Mouse (Mus musculus) ovary, adult 2 months (tissue): ENCODE data around the gene Sptlc2. TPM values are rescaled to one million over a fixed set of nuclear protein-coding genes. Genes with fewer than 3 reads are reported as not detected.

Experiments
- polyA plus RNA-seq: library from polyadenylated mRNA; depleted of rRNA; stranded (reverse); fragments of >200 nt; gene quantifications from 2 replicates; pipeline ENCODE4 v1.2.3, GENCODE M21; 2012; rRNA removed

Sptlc2 gene
- 8.2 and 19.2 TPM in 2 replicates for polyA plus RNA-seq

DNA sequence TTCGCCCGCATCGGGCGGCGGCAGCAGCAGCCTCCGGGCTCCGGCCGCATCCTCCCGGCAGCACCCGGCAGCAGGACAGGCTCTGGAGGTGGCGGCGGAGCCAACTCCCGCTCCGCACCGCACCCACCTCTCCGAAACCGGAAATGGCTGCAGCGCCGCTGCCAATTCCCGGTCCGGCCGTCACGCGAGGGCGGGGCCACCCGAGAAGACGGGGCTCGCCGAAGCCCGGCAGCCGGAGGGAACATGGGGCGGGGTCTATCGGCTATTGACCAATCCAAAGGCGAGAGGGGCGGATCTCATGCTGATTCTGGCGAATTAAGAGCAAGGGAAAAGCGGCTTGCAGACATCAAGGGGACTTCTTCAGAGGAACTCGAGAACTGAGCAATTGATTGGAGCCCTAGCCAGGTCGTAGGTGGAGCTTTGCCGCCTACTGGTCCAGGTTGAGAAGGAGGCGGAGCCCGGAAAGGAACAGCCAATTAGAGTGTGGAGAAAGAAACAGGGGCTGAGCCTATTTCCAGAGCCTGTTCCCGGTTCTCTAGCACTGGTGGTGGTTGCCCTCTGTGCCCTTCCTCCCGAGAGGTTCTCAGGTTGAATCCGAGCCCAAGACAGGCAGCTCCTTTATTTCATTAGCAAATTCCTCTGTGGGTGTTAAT lies at the start of gene Sptlc2:
Gene Sptlc2, minus strand, starts transcription at position 234 of the 653 bp plus-strand sequence.

DNA sequence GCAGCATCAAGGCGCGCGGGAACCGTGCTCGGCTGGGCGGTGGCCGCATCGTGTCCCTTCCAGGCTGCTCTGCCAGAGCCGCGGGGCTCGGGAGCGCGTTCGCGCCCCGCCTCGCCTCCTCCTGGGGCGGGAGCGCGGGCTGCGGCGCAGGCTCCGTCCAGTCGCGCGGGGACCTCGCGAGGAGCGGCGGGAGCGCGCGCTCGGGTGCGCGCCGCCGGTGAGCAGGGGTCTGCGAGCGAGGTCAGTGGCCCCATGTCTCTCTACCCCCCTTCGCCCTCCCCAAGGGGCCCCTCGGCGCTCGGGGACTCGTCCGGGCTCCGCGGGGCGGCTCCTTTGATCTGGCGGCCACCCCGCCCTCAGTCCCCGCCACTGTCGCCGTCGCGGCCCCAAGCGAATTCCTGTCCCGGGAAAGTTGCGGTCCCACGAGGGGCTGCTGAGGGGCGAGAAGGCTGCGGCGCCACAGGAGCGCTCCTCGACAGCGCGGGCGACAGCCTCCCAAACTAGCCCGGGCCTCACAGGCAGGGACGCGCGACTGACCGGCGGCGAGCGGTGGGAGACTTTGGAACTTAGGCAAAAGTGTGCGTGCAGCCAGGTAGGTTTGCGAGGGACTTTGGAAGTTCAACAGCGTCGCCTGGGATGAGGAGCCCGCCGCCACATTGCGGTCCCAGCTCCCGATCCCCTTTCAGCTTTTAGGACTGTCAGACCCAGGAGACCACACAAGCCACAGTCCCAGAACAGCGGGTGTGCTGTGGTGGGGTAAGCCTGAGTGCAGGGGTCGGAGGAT lies 88.3 kb downstream of the Sptlc2 start, which contains the start of gene Ism2:
Gene Ism2, minus strand, starts transcription at position 49 of the 784 bp plus-strand sequence.

DNA sequence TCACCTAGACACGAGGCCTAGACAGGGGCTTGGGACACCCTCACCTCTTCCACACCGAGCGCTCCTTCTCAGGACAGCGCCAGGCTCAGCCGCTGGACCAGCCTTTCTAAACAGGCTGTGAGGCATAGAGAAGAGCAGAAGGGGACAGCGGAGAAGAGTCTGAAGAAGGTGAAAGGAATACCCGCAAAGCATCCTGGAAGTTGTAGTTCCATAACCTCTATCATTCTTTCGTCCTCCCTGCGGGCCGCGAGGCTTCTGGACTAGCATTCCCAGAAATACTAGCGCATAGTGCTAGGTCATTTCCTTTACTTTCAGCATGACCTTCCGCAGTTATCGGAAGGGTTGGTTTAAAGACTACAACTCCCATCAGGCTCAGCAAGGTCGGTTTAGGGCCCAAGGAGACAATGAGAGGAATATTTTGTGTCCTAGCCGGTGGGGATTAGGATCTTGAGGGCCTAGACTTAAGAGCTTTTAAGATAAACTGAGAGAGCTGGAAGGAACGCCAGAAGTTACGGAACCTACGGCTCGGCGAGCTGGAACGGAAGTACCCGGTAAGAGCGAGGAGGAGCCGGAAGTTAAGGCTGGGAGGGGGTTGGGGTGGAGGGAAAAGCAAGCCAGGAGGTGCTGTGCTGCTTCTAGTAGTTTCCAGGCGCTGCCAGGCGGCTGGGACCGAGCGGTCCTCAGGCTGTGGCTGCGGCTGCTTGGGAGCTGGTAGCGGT lies 121.9 kb downstream of the Sptlc2 start, which contains the start of the genes Vipas39 and Ahsa1:
Gene Vipas39, minus strand, starts transcription at position 149 of the 719 bp plus-strand sequence.
Gene Ahsa1, plus strand, starts transcription at position 372 of the 719 bp plus-strand sequence.

Other genes with a start within 250 kb of the Sptlc2 start
- 59.2 and 71.8 TPM in 2 replicates for gene Gstz1, start 241.2 kb downstream of the Sptlc2 start, polyA plus RNA-seq
- gene Pomt2, start 240.4 kb downstream of the Sptlc2 start, polyA plus RNA-seq = 25.1 and 25.4 TPM in 2 replicates
- 0.36 and 0.37 TPM in 2 replicates for gene Samd15, start 188.6 kb downstream of the Sptlc2 start, polyA plus RNA-seq
- 6.1 and 6.4 TPM in 2 replicates for gene Tmed8, start 187.9 kb downstream of the Sptlc2 start, polyA plus RNA-seq
- gene Noxred1, start 149.6 kb downstream of the Sptlc2 start, polyA plus RNA-seq = 0.24 and 0.64 TPM in 2 replicates
- 33.8 and 39.1 TPM in 2 replicates for gene Vipas39, start 122.1 kb downstream of the Sptlc2 start, polyA plus RNA-seq
- gene Ahsa1, start 121.9 kb downstream of the Sptlc2 start, polyA plus RNA-seq = 74.1 and 75.4 TPM in 2 replicates
- 1.4 and 1.7 TPM in 2 replicates for gene Ism2, start 88.7 kb downstream of the Sptlc2 start, polyA plus RNA-seq
- 7.3 and 12.3 TPM in 2 replicates for gene Slirp, start 55.5 kb upstream of the Sptlc2 start, polyA plus RNA-seq
- 22.2 and 22.5 TPM in 2 replicates for gene Alkbh1, start 55.7 kb upstream of the Sptlc2 start, polyA plus RNA-seq
- 4.9 and 5.3 TPM in 2 replicates for gene Snw1, start 83.9 kb upstream of the Sptlc2 start, polyA plus RNA-seq
- gene Gm5788, start 106.4 kb upstream of the Sptlc2 start, polyA plus RNA-seq = not detected in 2 replicates
- not detected in 2 replicates for gene Gm8300, start 126.0 kb upstream of the Sptlc2 start, polyA plus RNA-seq
- 1.2 and 2.1 TPM in 2 replicates for gene Oog1, start 214.3 kb upstream of the Sptlc2 start, polyA plus RNA-seq
- not detected in 2 replicates for gene Gm4027, start 230.5 kb upstream of the Sptlc2 start, polyA plus RNA-seq